Mouse (Mus musculus) midbrain, embryonic 13.5 days (tissue): ENCODE results near the gene Cdc34. TPM values are rescaled to one million over a fixed set of nuclear protein-coding genes. Genes with fewer than 3 reads are reported as not detected.

ENCODE experiments used
- ATAC-seq: fragments of 200-750 bp; cut with Nextera tagmentation; 2 replicates; pipeline ENCODE4 v1.8.0; 2017; ENCODE audit warnings: mild to moderate bottlenecking, moderate TSS enrichment, moderate library complexity
- H3K27ac ChIP-seq: fragments of 300-500 bp; sonication (generic); 2 replicates; pipeline ENCODE4 v1.5.1; 2015; ENCODE audit warnings: inconsistent platforms, mild to moderate bottlenecking, moderate library complexity
- H3K27me3 ChIP-seq: fragments of 300-500 bp; sonication (generic); 2 replicates; pipeline ENCODE4 v1.6.1; 2015; ENCODE audit warnings: mild to moderate bottlenecking, inconsistent platforms
- H3K36me3 ChIP-seq: fragments of 300-500 bp; sonication (generic); 2 replicates; pipeline ENCODE4 v1.6.1; 2015; ENCODE audit warnings: mild to moderate bottlenecking, inconsistent platforms
- H3K4me1 ChIP-seq: fragments of 300-500 bp; sonication (generic); replicated peaks from 2 replicates; pipeline ENCODE4 v1.6.1; 2015; ENCODE audit warnings: inconsistent platforms
- H3K4me2 ChIP-seq: fragments of 300-500 bp; sonication (generic); replicated peaks from 2 replicates; pipeline ENCODE4 v1.6.1; 2015; ENCODE audit warnings: moderate library complexity, mild to moderate bottlenecking, inconsistent platforms
- H3K4me3 ChIP-seq: fragments of 300-500 bp; sonication (generic); replicated peaks from 2 replicates; pipeline ENCODE4 v1.5.1; 2015; ENCODE audit warnings: mild to moderate bottlenecking, inconsistent platforms
- H3K9ac ChIP-seq: fragments of 300-500 bp; sonication (generic); replicated peaks from 2 replicates; pipeline ENCODE4 v1.6.1; 2015; ENCODE audit warnings: mild to moderate bottlenecking, inconsistent platforms
- H3K9me3 ChIP-seq: fragments of 300-500 bp; sonication (generic); 2 replicates; pipeline ENCODE4 v1.6.1; 2016; ENCODE audit warnings: mild to moderate bottlenecking, inconsistent platforms
- whole genome bisulfite sequencing: fragments of 180-500 bp; shearing (Covaris S2); methylation state at CpG from one replicate; pipeline ENCODE4 v1.1.7; 2015; 5-methylcytosine and 5-hydroxymethylcytosine counted together
- polyA plus RNA-seq: library from polyadenylated mRNA; unstranded; fragments of >200 nt; fragmentation: Nextera tagmentation; extraction: Ambion mirVana; gene quantifications from 2 replicates; pipeline ENCODE4 v1.2.1, GENCODE M21; 2015

Gene Cdc34
- polyA plus RNA-seq, 1 experiment from 2014 or later, result 109 TPM

- H3K4me3 ChIP-seq, result no peak within 1 kb of the TSS
- 85% methylated on average over 4 of the region's 4 CpGs for WGBS
- ATAC-seq, result no peak
- no peak within 1 kb of the TSS for H3K27ac ChIP-seq
- peaks cover 53% of the 10 kb centered on the region for H3K36me3 ChIP-seq
- no peak within 1 kb of the TSS for H3K9ac ChIP-seq
- no peaks in the 10 kb centered on the region for H3K9me3 ChIP-seq
- H3K27me3 ChIP-seq, result no peaks in the 10 kb centered on the region
- H3K4me2 ChIP-seq, result no peak within 1 kb of the TSS
- peaks cover 8% of the 10 kb centered on the region for H3K4me1 ChIP-seq
Observed at GRCm38 (mm10) chr10:79688720-79689119, 6.7 kb downstream of the Cdc34 start, which contains the start of gene Gzmm. Gzmm (plus strand) TSS chr10:79689020.

- no peak for ATAC-seq
- WGBS, result 91% methylated on average over 3 of the region's 3 CpGs
- no peak overlapping the region for H3K4me3 ChIP-seq
- H3K9ac ChIP-seq, result no peak overlapping the region
- H3K27ac ChIP-seq, result no peak overlapping the region
- H3K36me3 ChIP-seq, result peaks cover 52% of the 10 kb centered on the region
- no peaks in the 10 kb centered on the region for H3K9me3 ChIP-seq
- H3K27me3 ChIP-seq, result no peaks in the 10 kb centered on the region
- H3K4me1 ChIP-seq, result peaks cover 4% of the 10 kb centered on the region
- H3K4me2 ChIP-seq, result no peak overlapping the region
Observed at GRCm38 (mm10) chr10:79689178-79689577, 7.2 kb downstream of the Cdc34 start.

DNA sequence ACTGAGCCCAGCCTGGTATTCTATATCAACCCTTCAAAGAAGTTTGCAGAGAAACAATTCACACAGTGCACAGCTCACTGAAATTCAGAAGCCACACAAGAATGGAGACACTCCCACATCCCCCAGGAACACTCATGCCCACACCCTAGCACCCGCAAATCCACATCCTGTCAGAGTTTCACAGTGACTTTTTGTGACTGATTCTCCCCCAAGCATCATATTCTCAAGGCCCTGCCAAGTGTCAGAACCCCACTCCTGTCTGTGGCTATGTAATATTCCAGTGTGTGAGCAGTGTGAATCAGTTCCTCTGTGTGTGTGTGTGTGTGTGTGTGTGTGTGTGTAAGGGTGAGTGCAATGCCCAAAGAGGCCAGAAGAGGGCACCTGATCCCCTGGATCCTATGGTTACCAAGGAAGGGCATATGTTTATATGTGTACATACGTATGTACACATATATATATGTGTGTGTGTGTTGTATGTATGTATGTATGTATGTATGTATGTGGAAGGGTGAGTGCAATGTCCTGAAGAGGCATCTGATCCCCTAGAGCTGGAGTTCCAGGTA lies 10.1 kb downstream of the Cdc34 start:
- H3K4me1 ChIP-seq, result no peaks in the 10 kb centered on the region; the same call in 1 of the 2 replicates
- no peak overlapping the region for H3K4me3 ChIP-seq
- H3K9me3 ChIP-seq, result no peaks in the 10 kb centered on the region
- H3K9ac ChIP-seq, result no peak overlapping the region
- H3K4me2 ChIP-seq, result no peak overlapping the region
- no peak for ATAC-seq
- H3K27ac ChIP-seq, result no peak overlapping the region
- 93% methylated on average over 2 of the region's 2 CpGs for WGBS
- no peaks in the 10 kb centered on the region for H3K27me3 ChIP-seq
- H3K36me3 ChIP-seq, result peaks cover 23% of the 10 kb centered on the region

- Histone ChIP-seq H3K36me3 (peaks cover 6% of the 10 kb centered on the region), H3K27ac (no peak overlapping the region), H3K4me2 (no peak overlapping the region), H3K4me1 (no peaks in the 10 kb centered on the region; the same call in 1 of the 2 replicates), H3K9ac (no peak overlapping the region; the same call in 1 of the 2 replicates), H3K27me3 (no peaks in the 10 kb centered on the region), H3K4me3 (no peak overlapping the region), H3K9me3 (no peaks in the 10 kb centered on the region)
- no peak for ATAC-seq
- WGBS, result 80% methylated on average over 12 of the region's 12 CpGs
Observed at GRCm38 (mm10) chr10:79693580-79694378, 11.8 kb downstream of the Cdc34 start.

DNA sequence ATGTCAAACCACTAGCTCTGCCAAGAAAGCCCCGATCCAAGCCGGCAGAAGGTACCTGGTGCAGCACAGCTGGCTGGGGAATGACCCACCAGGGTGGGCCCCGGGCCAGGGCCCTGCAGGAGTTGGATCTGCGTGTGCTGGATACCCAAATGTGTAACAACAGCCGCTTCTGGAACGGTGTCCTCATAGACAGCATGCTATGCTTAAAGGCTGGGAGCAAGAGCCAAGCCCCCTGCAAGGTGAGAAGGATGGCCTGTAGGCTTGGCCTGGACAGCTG lies 12.3 kb downstream of the Cdc34 start:
- peaks cover under 1% of the 10 kb centered on the region for H3K36me3 ChIP-seq
- no peaks in the 10 kb centered on the region for H3K27me3 ChIP-seq
- H3K4me1 ChIP-seq, result no peaks in the 10 kb centered on the region; the same call in 1 of the 2 replicates
- no peak for ATAC-seq
- no peak overlapping the region for H3K27ac ChIP-seq
- 87% methylated on average over 6 of the region's 6 CpGs for WGBS
- no peaks in the 10 kb centered on the region for H3K9me3 ChIP-seq
- no peak overlapping the region for H3K4me3 ChIP-seq
- H3K4me2 ChIP-seq, result no peak overlapping the region
- H3K9ac ChIP-seq, result 0 out of 2 replicates have a peak overlapping the region, but pooled peaks have one; percentile 7

- ATAC-seq, result 0 out of 2 replicates have a peak, but pooled peaks have one; percentile 24
Observed at GRCm38 (mm10) chr10:79695231-79696128, 13.5 kb downstream of the Cdc34 start.

DNA sequence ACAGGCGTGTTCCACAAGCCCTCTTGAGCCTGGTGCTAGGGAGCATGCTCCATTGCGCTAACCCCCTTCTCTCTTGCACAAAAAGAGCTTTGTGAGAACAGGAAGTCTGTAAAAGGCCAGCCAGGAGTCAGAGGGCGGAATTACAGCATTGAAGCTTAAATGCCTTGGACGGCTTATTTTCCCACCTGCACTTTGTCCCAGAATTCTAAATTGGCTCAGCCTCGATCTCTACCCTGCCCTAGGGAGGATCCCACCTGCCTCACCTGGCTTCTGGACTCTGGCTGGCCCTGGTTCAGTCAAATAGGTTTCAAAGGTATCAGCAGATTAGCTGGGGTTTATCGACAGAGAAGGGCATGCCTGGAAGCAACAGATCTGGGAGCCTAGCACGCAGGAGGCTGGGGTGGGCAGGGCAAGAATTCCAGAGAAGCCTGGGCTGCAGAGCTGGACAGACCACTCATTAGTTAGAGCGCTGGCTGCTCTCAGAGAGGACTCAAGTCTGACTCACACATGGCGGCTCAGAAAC lies 14.2 kb downstream of the Cdc34 start:
- no peak for ATAC-seq
- Histone ChIP-seq H3K4me2 (no peak overlapping the region), H3K4me3 (no peak overlapping the region), H3K4me1 (no peaks in the 10 kb centered on the region; the same call in 1 of the 2 replicates), H3K36me3 (no peaks in the 10 kb centered on the region), H3K27me3 (no peaks in the 10 kb centered on the region), H3K27ac (no peak overlapping the region), H3K9ac (0 out of 2 replicates have a peak overlapping the region, but pooled peaks have one; percentile 5), H3K9me3 (no peaks in the 10 kb centered on the region)
- 82% methylated on average over 9 of the region's 9 CpGs for WGBS

More at GRCm38 (mm10) chr10:79695231-79696128, 13.5 kb downstream of the Cdc34 start:
- H3K4me1 ChIP-seq, result no peaks in the 10 kb centered on the region; the same call in 1 of the 2 replicates
- no peaks in the 10 kb centered on the region for H3K9me3 ChIP-seq
- no peaks in the 10 kb centered on the region for H3K27me3 ChIP-seq
- H3K9ac ChIP-seq, result 0 out of 2 replicates have a peak overlapping the region, but pooled peaks have one; percentile 5
- no peak overlapping the region for H3K4me3 ChIP-seq
- WGBS, result 70% methylated on average over 13 of the region's 13 CpGs
- H3K27ac ChIP-seq, result no peak overlapping the region
- H3K36me3 ChIP-seq, result no peaks in the 10 kb centered on the region
- no peak overlapping the region for H3K4me2 ChIP-seq

DNA sequence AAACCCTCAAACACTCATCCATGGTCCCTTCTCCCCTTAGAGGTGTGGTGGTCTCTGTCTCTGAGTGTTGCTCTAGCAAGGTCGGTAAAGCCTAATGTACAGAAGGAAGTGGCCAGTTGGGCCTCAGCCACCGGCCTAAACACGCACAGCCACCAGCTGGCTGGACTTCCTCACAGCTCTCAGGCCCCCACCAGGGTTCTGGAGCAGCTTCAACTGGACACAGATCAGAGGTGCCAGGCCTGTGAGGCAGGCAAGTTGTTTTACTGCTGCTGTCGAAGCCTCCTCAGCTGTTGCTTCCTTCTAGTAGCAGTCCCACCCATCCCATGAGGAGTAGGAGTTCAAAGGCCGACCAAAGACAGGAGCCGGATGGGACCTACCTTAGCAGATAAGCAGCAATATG lies 15.9 kb downstream of the Cdc34 start:
- no peak overlapping the region for H3K27ac ChIP-seq
- no peaks in the 10 kb centered on the region for H3K9me3 ChIP-seq
- no peaks in the 10 kb centered on the region; the same call in 1 of the 2 replicates for H3K4me1 ChIP-seq
- WGBS, result 80% methylated on average over 6 of the region's 6 CpGs
- H3K4me3 ChIP-seq, result no peak overlapping the region
- no peak for ATAC-seq
- no peaks in the 10 kb centered on the region for H3K36me3 ChIP-seq
- no peak overlapping the region for H3K9ac ChIP-seq
- H3K4me2 ChIP-seq, result no peak overlapping the region
- no peaks in the 10 kb centered on the region for H3K27me3 ChIP-seq

- no peaks in the 10 kb centered on the region for H3K27me3 ChIP-seq
- no peak overlapping the region for H3K4me2 ChIP-seq
- no peaks in the 10 kb centered on the region for H3K9me3 ChIP-seq
- H3K4me3 ChIP-seq, result no peak overlapping the region
- 93% methylated on average over 6 of the region's 6 CpGs for WGBS
- H3K36me3 ChIP-seq, result no peaks in the 10 kb centered on the region
- no peaks in the 10 kb centered on the region; the same call in 1 of the 2 replicates for H3K4me1 ChIP-seq
- H3K9ac ChIP-seq, result no peak overlapping the region
- H3K27ac ChIP-seq, result no peak overlapping the region
- no peak for ATAC-seq
Observed at GRCm38 (mm10) chr10:79698459-79698858, 16.5 kb downstream of the Cdc34 start.

DNA sequence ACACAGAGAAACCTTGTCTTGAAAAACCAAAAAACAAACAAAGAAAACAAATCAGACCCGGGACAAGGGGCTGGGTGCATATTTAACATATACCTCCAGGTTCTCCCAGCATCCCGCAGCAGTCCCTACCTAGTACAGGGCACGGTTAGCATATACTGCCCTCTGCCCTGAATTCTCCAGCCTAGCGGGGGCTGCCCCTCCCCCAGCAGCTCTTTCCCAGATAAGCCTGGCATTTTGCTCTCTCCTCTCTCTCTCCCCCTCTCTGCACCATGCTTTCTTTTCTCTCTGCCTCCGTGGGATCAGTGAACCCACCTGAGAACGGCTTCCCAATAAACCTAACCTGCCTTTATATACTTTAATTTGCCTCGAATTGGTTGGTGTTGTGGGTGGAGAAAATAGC lies 18.7 kb downstream of the Cdc34 start:
- H3K4me1 ChIP-seq, result peaks cover 9% of the 10 kb centered on the region
- 0 out of 2 replicates have a peak overlapping the region, but pooled peaks have one; percentile 2 for H3K27ac ChIP-seq
- no peak overlapping the region for H3K4me2 ChIP-seq
- no peak for ATAC-seq
- no peak overlapping the region for H3K4me3 ChIP-seq
- no peaks in the 10 kb centered on the region for H3K36me3 ChIP-seq
- H3K27me3 ChIP-seq, result no peaks in the 10 kb centered on the region
- no peak overlapping the region for H3K9ac ChIP-seq
- no peaks in the 10 kb centered on the region for H3K9me3 ChIP-seq
- 45% methylated on average over 7 of the region's 7 CpGs for WGBS

GRCm38 (mm10) chr10:79701443-79702129 lies 19.6 kb downstream of the Cdc34 start:
- WGBS, result 72% methylated on average over 10 of the region's 10 CpGs
- Histone ChIP-seq H3K9me3 (no peaks in the 10 kb centered on the region), H3K27me3 (no peaks in the 10 kb centered on the region), H3K4me3 (no peak overlapping the region), H3K27ac (0 out of 2 replicates have a peak overlapping the region, but pooled peaks have one; percentile 2), H3K4me1 (peaks cover 18% of the 10 kb centered on the region), H3K36me3 (no peaks in the 10 kb centered on the region), H3K4me2 (no peak overlapping the region), H3K9ac (0 out of 2 replicates have a peak overlapping the region, but pooled peaks have one; percentile 20)
- no peak for ATAC-seq
